Comparison of ENCODE assay signal across 21 mouse cellular contexts in genomic region chr11:69551310-69551709, GRCm38 (mm10). TPM values are rescaled to one million over a fixed set of nuclear protein-coding genes. Genes with fewer than 3 reads are reported as not detected.
DNase-seq lines count a peak whose midpoint lies in the region; ATAC-seq and TF ChIP-seq lines count a peak whose summit lies in the region.
"Had no signal": no experiment of that assay in that cellular context is flagged by ENCODE, and none has a peak within 500 bp of the region (broad histone marks: within the 10 kb centered on the region; RNA-seq: fewer than 3 reads in every experiment).

No protein-coding gene starts in this region.

- H3K4me3 ChIP-seq in forebrain, embryonic 13.5 days = no peak overlapping the region
- H3K4me3 ChIP-seq in forebrain, embryonic 16.5 days (replicated peaks; ENCODE audit: low read length) = no peak overlapping the region
- H3K4me3 ChIP-seq in lung, embryonic 14.5 days (ENCODE audit: low read depth, low read length) = no peak overlapping the region
- no peak overlapping the region for H3K4me3 ChIP-seq in midbrain, postnatal 0 days (ENCODE audit: low read depth, low read length)
- H3K4me3 ChIP-seq: embryonic facial prominence, embryonic 12.5 days; heart, adult 2 months; heart, embryonic 15.5 days had no signal

- ATAC-seq in forebrain, embryonic 13.5 days = no peak
- ATAC-seq in forebrain, embryonic 16.5 days = no peak
- ATAC-seq in lung, embryonic 14.5 days (ENCODE audit: insufficient read depth) = no peak
- no peak for ATAC-seq in midbrain, postnatal 0 days (ENCODE audit: low FRiP score)
- ATAC-seq: forebrain, embryonic 14.5 days; Patski had no signal

- H3K9ac ChIP-seq in forebrain, embryonic 13.5 days = no peak overlapping the region
- H3K9ac ChIP-seq in forebrain, embryonic 16.5 days (replicated peaks; ENCODE audit: low read depth, low read length) = no peak overlapping the region
- H3K9ac ChIP-seq in lung, embryonic 14.5 days = no peak overlapping the region
- no peak overlapping the region for H3K9ac ChIP-seq in midbrain, postnatal 0 days (replicated peaks; ENCODE audit: low read length, poor library complexity, severe bottlenecking)
- H3K9ac ChIP-seq: embryonic facial prominence, embryonic 12.5 days; heart, embryonic 15.5 days; hindbrain, embryonic 14.5 days had no signal

- H3K27ac ChIP-seq in forebrain, embryonic 13.5 days = peak overlapping the region; percentile 40; the same call in 1 of the 2 replicates
- no peak overlapping the region for H3K27ac ChIP-seq in forebrain, embryonic 16.5 days (ENCODE audit: low read length)
- no peak overlapping the region for H3K27ac ChIP-seq in lung, embryonic 14.5 days (ENCODE audit: low read depth)
- 0 out of 2 replicates have a peak overlapping the region, but pooled peaks have one; percentile 3 for H3K27ac ChIP-seq in midbrain, postnatal 0 days (ENCODE audit: low read depth, low read length)
- H3K27ac ChIP-seq: embryonic facial prominence, embryonic 12.5 days; heart, adult 2 months; heart, embryonic 15.5 days had no signal

- no peaks in the 10 kb centered on the region for H3K9me3 ChIP-seq in forebrain, embryonic 13.5 days (replicated peaks)
- no peaks in the 10 kb centered on the region for H3K9me3 ChIP-seq in forebrain, embryonic 16.5 days (ENCODE audit: control insufficient read depth, low read length)
- H3K9me3 ChIP-seq in lung, embryonic 14.5 days (ENCODE audit: low read depth, low read length) = no peaks in the 10 kb centered on the region
- H3K9me3 ChIP-seq in midbrain, postnatal 0 days (ENCODE audit: low read length) = no peaks in the 10 kb centered on the region
- H3K9me3 ChIP-seq: embryonic facial prominence, embryonic 12.5 days; heart, embryonic 15.5 days had no signal

- H3K4me2 ChIP-seq in forebrain, embryonic 13.5 days = no peak overlapping the region
- no peak overlapping the region for H3K4me2 ChIP-seq in forebrain, embryonic 16.5 days (ENCODE audit: low read length)
- H3K4me2 ChIP-seq in lung, embryonic 14.5 days = no peak overlapping the region
- H3K4me2 ChIP-seq in midbrain, postnatal 0 days (ENCODE audit: low read depth, low read length, poor library complexity, severe bottlenecking) = no peak overlapping the region
- H3K4me2 ChIP-seq: embryonic facial prominence, embryonic 12.5 days; heart, embryonic 11.5 days; heart, embryonic 15.5 days had no signal

- peaks cover 82% of the 10 kb centered on the region for H3K4me1 ChIP-seq in forebrain, embryonic 13.5 days
- peaks cover 58% of the 10 kb centered on the region for H3K4me1 ChIP-seq in forebrain, embryonic 16.5 days (replicated peaks; ENCODE audit: control insufficient read depth, insufficient read depth, low read length)
- no peaks in the 10 kb centered on the region for H3K4me1 ChIP-seq in lung, embryonic 14.5 days (ENCODE audit: insufficient read depth)
- H3K4me1 ChIP-seq in midbrain, postnatal 0 days (ENCODE audit: insufficient read depth, low read length) = peaks cover 42% of the 10 kb centered on the region

- peak; percentile 6 for DNase-seq in lung, embryonic 14.5 days
- no peak for DNase-seq in lung, postnatal 4 days
- DNase-seq in ES-CJ7 (ENCODE audit: low read depth, low spot score) = peak; percentile 65
- DNase-seq in midbrain, postnatal 0 days (ENCODE audit: low spot score) = no peak
- no peak for DNase-seq in cerebellum, postnatal 14 days
- DNase-seq: adrenal gland, postnatal 10 days; cerebellum, adult 11 months; cerebellum, adult 8-10 months; cerebellum, postnatal 25 days; gastrocnemius, postnatal 14 days; heart, adult 2 months; heart, postnatal 14 days had no signal

- 51% methylated on average over 4 of the region's 4 CpGs for WGBS in forebrain, embryonic 13.5 days
- WGBS in forebrain, embryonic 16.5 days = 62% methylated on average over 4 of the region's 4 CpGs
- WGBS in lung, embryonic 14.5 days = 66% methylated on average over 4 of the region's 4 CpGs
- WGBS in midbrain, postnatal 0 days = 65% methylated on average over 4 of the region's 4 CpGs

- no peaks in the 10 kb centered on the region for H3K27me3 ChIP-seq in forebrain, embryonic 13.5 days
- no peaks in the 10 kb centered on the region for H3K27me3 ChIP-seq in forebrain, embryonic 16.5 days (replicated peaks; ENCODE audit: control insufficient read depth, insufficient read depth, low read length)
- H3K27me3 ChIP-seq in lung, embryonic 14.5 days (ENCODE audit: insufficient read depth, low read length) = 0 out of 2 replicates have a peak, but pooled peaks cover 4% of the 10 kb centered on the region
- H3K27me3 ChIP-seq in midbrain, postnatal 0 days (ENCODE audit: insufficient read depth, low read length) = no peaks in the 10 kb centered on the region
- H3K27me3 ChIP-seq: Patski had no signal

- no peak for TF ChIP-seq CTCF in lung, embryonic 14.5 days (IDR thresholded peaks at IDR 0.05; ENCODE audit: low read depth)
- TF ChIP-seq CTCF in midbrain, postnatal 0 days (IDR thresholded peaks at IDR 0.05) = no peak

- peaks cover 19% of the 10 kb centered on the region for H3K36me3 ChIP-seq in forebrain, embryonic 13.5 days (ENCODE audit: poor library complexity, severe bottlenecking)
- H3K36me3 ChIP-seq in forebrain, embryonic 16.5 days (ENCODE audit: control insufficient read depth, insufficient read depth) = 0 out of 2 replicates have a peak, but pooled peaks cover 3% of the 10 kb centered on the region
- H3K36me3 ChIP-seq in lung, embryonic 14.5 days (ENCODE audit: insufficient read depth) = no peaks in the 10 kb centered on the region
- H3K36me3 ChIP-seq in midbrain, postnatal 0 days (ENCODE audit: insufficient read depth, low read length) = peaks cover 18% of the 10 kb centered on the region

RNA-seq across cellular contexts. Expression of gene Dnah2, which starts 2.4 kb away (rescaled TPM):
- polyA plus RNA-seq in forebrain, embryonic 13.5 days (2015; fragmentation: Nextera tagmentation; extraction: Ambion mirVana) = 1.7 and 2.0 TPM in 2 replicates
- polyA plus RNA-seq in forebrain, embryonic 16.5 days (2015; fragmentation: Nextera tagmentation; extraction: Ambion mirVana) = 3.5 and 3.7 TPM in 2 replicates
- polyA plus RNA-seq in lung, embryonic 14.5 days (2014; fragmentation: Nextera tagmentation; extraction: Ambion mirVana) = 0.58 and 1.9 TPM in 2 replicates
- total RNA-seq in midbrain, postnatal 0 days (2014; rRNA removed) = 9.5 and 12.5 TPM in 2 replicates
- polyA plus RNA-seq in midbrain, postnatal 0 days (2015; fragmentation: Nextera tagmentation; extraction: Ambion mirVana) = 3.9 and 4.1 TPM in 2 replicates
- total RNA-seq: hematopoietic stem cell, adult 5-6 weeks had no signal

RNA-seq across cellular contexts. Expression of gene Efnb3, which starts 8.7 kb away (rescaled TPM):
- 63.1 and 72.0 TPM in 2 replicates for polyA plus RNA-seq in forebrain, embryonic 13.5 days (2015; fragmentation: Nextera tagmentation; extraction: Ambion mirVana)
- polyA plus RNA-seq in forebrain, embryonic 16.5 days (2015; fragmentation: Nextera tagmentation; extraction: Ambion mirVana) = 95.7 and 123 TPM in 2 replicates
- polyA plus RNA-seq in lung, embryonic 14.5 days (2014; fragmentation: Nextera tagmentation; extraction: Ambion mirVana) = 2.8 and 3.3 TPM in 2 replicates
- total RNA-seq in midbrain, postnatal 0 days (2014; rRNA removed) = 145 and 155 TPM in 2 replicates
- polyA plus RNA-seq in midbrain, postnatal 0 days (2015; fragmentation: Nextera tagmentation; extraction: Ambion mirVana) = 151 and 166 TPM in 2 replicates

RNA-seq across cellular contexts. Expression of gene Wrap53, which starts 28.7 kb away (rescaled TPM):
- polyA plus RNA-seq in forebrain, embryonic 13.5 days (2015; fragmentation: Nextera tagmentation; extraction: Ambion mirVana) = 32.0 and 35.1 TPM in 2 replicates
- 27.3 and 28.6 TPM in 2 replicates for polyA plus RNA-seq in forebrain, embryonic 16.5 days (2015; fragmentation: Nextera tagmentation; extraction: Ambion mirVana)
- polyA plus RNA-seq in lung, embryonic 14.5 days (2014; fragmentation: Nextera tagmentation; extraction: Ambion mirVana) = 27.1 and 33.6 TPM in 2 replicates
- total RNA-seq in midbrain, postnatal 0 days (2014; rRNA removed) = 15.7 and 16.8 TPM in 2 replicates
- 12.6 and 14.2 TPM in 2 replicates for polyA plus RNA-seq in midbrain, postnatal 0 days (2015; fragmentation: Nextera tagmentation; extraction: Ambion mirVana)

RNA-seq across cellular contexts. Expression of gene Trp53, which starts 28.8 kb away (rescaled TPM):
- 119 and 129 TPM in 2 replicates for polyA plus RNA-seq in forebrain, embryonic 13.5 days (2015; fragmentation: Nextera tagmentation; extraction: Ambion mirVana)
- 103 and 109 TPM in 2 replicates for polyA plus RNA-seq in forebrain, embryonic 16.5 days (2015; fragmentation: Nextera tagmentation; extraction: Ambion mirVana)
- 178 and 202 TPM in 2 replicates for polyA plus RNA-seq in lung, embryonic 14.5 days (2014; fragmentation: Nextera tagmentation; extraction: Ambion mirVana)
- total RNA-seq in midbrain, postnatal 0 days (2014; rRNA removed) = 29.5 and 34.5 TPM in 2 replicates
- 30.3 and 31.9 TPM in 2 replicates for polyA plus RNA-seq in midbrain, postnatal 0 days (2015; fragmentation: Nextera tagmentation; extraction: Ambion mirVana)

RNA-seq across cellular contexts. Expression of gene Atp1b2, which starts 54.4 kb away (rescaled TPM):
- 12.7 and 14.0 TPM in 2 replicates for polyA plus RNA-seq in forebrain, embryonic 13.5 days (2015; fragmentation: Nextera tagmentation; extraction: Ambion mirVana)
- polyA plus RNA-seq in forebrain, embryonic 16.5 days (2015; fragmentation: Nextera tagmentation; extraction: Ambion mirVana) = 30.2 and 33.8 TPM in 2 replicates
- polyA plus RNA-seq in lung, embryonic 14.5 days (2014; fragmentation: Nextera tagmentation; extraction: Ambion mirVana) = 6.9 and 9.8 TPM in 2 replicates
- 145 and 161 TPM in 2 replicates for total RNA-seq in midbrain, postnatal 0 days (2014; rRNA removed)
- 167 and 175 TPM in 2 replicates for polyA plus RNA-seq in midbrain, postnatal 0 days (2015; fragmentation: Nextera tagmentation; extraction: Ambion mirVana)

Comparison
In these comparisons a context has a peak if more than half of its experiments do, and no peak if none do; other contexts are left out.
1. H3K27ac ChIP-seq: peak in forebrain, embryonic 13.5 days (single experiment) and midbrain, postnatal 0 days (single experiment); none in forebrain, embryonic 16.5 days (single experiment) and lung, embryonic 14.5 days (single experiment).
2. DNase-seq: peak in lung, embryonic 14.5 days (single experiment) and ES-CJ7 (single experiment); none in lung, postnatal 4 days (0 of 2), midbrain, postnatal 0 days (single experiment) and cerebellum, postnatal 14 days (0 of 2).
3. RNA of gene Efnb3, which starts 8.7 kb away (polyA plus RNA-seq): 151 to 166 TPM in midbrain, postnatal 0 days, 95.7 to 123 TPM in forebrain, embryonic 16.5 days and 63.1 to 72.0 TPM in forebrain, embryonic 13.5 days; 2.8 to 3.3 TPM in lung, embryonic 14.5 days; every median in the first group is over 10 times any median in the second.